Mouse (Mus musculus): ENCODE results near the gene Tmem130.

DNA sequence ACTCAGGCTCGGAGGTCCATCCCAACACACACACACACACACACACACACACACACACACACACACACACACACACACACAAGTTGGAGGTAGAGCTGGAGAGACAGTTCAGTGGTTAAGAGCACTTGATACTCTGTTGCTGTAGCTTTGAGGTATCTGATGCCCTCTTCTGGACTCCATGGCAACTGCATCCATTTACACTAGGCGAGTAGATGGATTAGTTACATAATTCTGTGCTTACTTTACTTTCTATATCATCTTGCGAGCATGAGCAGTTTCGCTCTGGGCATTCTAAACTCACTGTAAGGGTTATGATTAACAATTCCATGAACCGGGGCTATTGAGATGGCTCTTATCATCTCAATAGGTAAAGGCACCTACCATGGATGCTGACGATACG, 8.6 kb downstream of the Tmem130 start:
- TF ChIP-seq CTCF (IDR thresholded peaks at IDR 0.05; ENCODE audit: extremely low read depth, insufficient read length, insufficient replicate concordance, low read depth, low read length) (no peak), POLR2A (IDR thresholded peaks at IDR 0.05; ENCODE audit: low read depth, low read length) (no peak)

Data from small intestine, adult 2 months (tissue).